Mouse (Mus musculus): ENCODE measurements around the gene Ndp.

Gene Ndp

DNA sequence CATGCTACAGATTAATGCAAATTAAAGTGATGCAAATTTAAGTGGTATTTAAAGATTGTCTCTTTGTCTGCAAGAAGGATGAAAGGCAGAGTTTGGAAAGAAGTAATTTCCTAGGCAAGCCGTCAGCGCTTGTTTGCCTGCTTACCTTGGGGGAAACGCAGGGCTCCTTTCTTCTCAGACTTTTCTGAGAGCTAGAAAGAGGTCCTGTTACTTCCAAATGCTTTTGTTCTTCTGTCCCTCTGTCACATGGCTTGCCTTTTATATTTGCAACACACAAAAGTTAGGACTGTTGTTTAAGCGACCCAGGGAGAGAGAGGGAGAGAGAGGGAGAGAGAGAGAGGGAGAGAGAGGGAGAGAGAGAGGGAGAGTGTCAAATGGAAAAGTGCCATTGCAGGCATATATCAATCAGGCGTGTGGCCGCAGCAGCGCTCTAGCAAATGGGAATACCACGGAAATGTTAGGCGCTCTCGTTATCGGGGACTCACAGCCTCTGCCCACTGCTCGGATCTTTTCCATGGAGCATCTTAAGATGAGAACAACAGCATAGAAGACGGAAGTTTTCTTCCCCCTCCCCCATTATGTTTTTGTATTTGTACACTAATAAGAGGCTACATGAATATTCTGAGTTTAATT is at the start of gene Ndp:
Gene Ndp (minus strand): TSS at position 534 of the 633 bp plus-strand sequence.
- in situ Hi-C loops (cut with MboI, MseI), result no loop called here

DNA sequence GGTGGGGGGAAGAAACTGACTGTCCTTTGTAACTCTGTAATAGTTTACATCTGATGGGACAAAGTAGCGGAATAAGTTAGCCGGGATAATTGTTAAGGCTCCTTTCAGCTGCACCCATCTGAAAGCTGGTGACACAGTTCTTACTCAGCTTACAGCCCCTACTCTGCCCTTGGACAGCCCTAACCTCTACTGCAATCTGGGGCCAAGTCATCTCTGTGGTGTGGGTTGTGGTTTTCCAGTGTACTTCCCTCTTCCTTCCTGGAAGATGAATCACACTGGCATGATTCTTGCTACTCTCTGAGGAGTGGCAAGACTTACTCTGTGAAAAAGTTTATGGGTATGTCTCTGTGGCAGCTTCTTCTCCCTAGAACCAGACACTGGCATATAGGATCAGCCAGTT is 43.2 kb upstream of the Ndp start:
- in situ Hi-C loops (cut with MboI, MseI), result no loop called here

DNA sequence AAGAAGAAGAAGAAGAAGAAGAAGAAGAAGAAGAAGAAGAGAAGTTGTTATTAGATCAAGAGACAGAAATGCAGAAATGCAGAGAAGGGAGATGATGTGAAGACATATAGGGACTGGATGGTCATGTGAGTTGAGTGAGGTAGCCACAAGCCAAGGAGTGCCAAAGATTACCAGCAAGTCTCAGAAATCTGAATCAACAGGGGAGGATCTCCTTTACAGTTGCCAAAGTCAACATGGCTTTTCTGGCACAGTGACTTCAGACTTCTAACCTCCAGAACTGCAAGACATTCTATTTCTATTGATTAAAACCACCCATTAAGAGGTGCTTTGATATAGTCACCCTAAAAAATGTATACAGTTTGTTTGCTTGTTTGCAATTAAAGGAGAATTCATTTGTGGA is 6.4 kb upstream of the Ndp start:
- in situ Hi-C loops (cut with MboI, MseI), result no loop called here

DNA sequence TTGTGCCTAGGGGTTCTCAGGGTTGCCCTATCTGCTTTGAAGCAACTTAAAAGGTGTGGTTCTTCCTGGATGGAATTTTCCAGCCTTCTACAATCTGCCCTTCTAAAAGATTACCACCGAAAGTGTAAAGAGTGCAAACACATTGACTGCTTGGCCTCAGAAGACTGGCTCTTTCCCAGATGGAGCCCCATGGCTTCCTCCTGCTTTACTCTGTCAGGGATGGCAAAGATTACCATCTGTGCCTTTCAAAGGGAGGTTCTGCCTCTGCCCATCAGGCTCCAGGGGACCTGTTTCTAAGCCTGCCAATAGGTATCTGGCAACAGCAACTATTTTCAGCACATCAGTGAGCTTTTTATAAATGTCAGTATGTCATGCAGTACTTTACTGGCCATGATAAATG is 1.5 kb upstream of the Ndp start:
- in situ Hi-C loops (cut with MboI, MseI), result no loop called here

DNA sequence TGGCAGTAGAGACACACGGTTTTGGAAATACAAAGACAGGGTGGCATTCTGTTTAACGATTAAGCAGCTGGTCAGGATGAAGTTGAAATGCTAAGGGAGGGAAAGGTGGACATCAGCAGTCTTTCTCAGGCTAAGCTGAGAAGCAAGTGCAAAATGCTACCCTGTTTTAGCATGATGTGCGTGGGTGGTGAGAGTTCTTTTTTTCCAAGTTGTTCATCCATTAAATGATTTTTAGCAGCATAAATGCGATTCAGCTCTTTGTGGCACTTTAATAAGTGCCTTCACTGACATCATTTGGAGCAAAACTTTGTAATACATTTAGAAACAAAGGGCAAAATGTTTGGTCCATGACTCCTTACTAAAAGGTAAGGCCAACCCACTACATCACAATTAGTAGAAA is 337 bp upstream of the Ndp start:
- in situ Hi-C loops (cut with MboI, MseI), result no loop called here

DNA sequence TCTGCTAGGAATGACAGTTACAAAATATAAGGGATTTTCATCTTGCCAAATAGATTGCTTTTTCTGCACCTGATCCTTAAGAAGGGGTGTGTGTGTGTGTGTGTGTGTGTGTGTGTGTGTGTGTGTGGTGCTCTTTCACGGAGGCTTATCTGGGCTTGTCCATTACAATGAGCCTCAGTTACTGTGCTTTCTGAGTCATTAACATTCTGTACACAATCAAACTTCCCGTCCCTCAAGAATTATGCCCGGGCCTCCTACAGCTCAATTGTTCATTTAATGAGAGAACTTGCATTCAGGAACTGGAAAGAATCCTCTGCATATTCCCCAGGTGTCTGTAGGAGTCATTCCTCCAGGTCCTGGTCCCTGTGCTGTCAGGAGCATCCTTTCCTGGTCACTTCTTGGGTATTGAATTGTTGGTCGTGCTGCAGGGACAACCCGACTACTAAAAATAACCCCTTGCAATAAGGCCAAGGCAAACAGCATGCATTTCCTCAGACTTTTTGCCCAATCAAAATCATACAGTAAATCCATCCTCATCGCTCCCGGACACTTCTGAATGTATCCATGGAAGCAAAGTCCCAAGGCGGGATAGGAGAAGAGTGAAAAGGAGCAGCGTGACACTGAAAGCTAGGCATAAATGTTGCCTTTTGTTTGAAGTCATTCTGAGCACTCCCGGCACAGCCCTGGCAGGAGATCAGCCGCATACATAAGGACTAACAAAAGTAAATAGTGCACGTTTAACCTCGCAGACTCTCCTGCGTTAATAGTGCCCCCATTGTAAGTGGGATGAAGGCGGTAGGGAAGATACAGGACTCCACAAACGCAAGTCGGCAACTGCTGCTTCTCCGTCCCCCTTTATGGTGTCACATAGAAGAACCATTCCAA is 1.1 kb downstream of the Ndp start:
- in situ Hi-C loops (cut with MboI, MseI), result no loop called here

DNA sequence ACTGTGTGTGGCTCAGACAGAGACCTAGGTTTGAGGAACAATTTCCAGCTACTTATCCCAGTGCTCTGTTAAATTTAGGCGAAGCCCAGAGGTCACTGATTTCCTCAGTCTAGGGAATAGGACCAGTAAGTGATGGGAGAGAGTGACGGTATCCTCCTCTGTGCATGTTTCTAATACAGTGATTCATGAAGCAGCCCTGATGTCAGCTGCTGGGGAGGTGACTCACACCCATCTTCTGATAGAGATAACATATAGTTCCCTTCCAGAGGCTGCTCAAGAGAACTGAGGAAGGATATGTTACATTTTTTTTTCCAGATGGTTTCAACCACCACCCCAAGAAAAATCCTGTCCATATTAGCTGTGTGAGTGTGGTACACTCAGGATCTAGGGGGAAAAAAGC is 2.9 kb downstream of the Ndp start:
- in situ Hi-C loops (cut with MboI, MseI), result no loop called here

DNA sequence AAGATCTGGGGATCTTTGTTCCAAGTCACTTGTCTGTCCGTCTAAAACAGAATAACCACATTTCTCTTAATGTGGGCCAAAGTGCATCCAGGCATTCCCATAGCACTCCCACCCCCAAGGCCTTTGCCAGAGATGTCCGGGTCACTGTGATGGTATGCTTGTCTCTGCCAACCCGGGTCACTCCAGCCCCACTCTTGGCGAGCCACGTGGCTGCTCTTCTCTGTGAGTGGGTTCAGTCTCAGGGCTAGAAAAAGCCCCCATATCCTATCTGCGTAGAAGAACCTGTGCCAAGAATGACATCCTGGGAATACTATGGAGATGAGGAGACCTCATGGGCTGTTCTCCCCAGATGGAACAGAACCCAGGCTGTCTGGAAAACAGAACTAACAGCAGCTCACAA is 4.0 kb downstream of the Ndp start:
- in situ Hi-C loops (cut with MboI, MseI), result no loop called here

DNA sequence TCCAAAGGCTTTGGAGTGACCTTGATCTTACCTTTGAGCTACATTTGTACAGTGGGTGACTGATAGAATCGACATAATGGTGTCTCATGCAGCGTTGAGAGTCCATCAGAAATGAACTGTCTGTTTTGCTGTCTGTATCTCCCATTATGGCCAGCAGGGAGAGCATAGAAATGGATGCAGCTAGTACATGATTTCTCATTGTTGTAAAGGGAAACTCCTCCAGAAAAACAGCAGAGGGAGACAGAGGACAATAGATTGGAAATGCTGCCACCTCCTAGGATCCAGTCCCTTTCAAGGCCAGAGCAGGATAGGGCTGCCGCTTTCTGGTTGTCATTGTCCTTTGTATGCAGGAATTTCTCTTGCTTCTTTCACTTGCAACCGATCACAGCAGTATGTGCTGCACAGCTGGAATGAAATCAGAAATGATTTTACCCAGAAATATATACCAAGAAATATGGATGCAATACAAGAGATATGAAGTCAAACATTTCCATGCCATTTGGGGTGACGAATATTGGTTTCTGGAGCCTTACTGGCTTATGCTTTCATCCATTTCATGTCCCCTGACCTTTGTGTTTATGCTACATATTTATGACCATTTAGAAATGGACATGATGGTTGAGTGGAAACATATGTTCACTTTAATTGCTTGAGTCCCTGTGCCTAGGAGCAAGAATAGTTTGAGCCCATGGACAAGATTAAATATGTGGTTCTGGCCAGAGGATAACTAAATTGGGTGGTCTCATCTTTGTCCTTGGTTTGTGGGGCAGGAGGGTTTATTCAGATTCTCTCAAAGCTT is 17.0 kb downstream of the Ndp start:
- in situ Hi-C loops (cut with MboI, MseI), result no loop called here

DNA sequence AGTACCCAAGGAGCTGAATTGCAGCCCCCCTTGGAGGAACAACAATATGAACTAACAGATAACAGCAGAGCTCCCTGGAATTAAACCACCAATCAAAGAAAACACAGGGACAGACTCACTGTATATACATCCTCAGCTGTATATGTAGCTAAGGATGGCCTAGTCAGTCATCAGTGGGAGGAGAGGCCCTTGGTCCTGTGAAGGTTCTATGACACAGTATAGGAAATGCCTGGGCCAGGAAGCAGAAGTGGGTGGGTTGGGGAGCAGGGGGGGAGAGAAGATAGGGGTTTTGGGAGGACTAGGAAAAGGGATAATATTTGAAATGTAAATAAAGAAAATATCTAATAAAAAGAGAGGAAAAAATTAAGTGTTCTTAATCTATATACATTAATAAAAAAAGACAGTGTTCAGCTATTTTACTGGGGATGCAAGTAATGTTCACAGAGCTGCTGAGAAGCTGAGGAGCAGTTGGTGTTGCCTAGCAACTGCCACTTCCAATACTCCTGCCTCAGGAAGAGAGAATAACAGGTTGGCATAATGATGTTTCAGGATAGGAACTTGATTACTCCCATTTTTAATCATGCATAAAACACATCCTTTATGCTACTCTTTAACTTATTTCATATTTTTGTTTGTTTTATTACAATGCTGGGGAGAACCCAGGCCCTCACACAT is 43.8 kb downstream of the Ndp start:
- in situ Hi-C loops (cut with MboI, MseI), result loop anchor here (25.0 kb wide), 1 partner anchor 405 kb away; no protein-coding TSS in a partner anchor

DNA sequence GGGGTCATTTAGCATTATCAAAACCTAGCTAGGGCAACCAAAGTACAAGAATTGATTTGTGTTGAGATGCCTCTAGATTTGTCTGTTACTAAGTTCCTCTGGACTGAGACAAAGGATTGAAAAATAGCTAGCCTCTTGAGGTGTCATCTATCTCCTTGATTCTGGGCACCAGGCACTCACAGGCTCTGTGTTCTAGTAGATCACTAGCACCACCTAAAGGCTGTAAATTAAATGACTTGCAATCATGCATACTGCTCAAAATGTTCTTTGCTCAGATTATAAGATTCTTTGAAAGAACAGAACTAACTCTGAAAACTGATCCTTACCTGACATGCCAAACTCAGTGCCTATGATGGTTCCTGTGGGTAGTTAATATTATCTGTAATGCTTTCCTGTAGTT is 51.3 kb downstream of the Ndp start:
- in situ Hi-C loops (cut with MboI, MseI), result loop anchor here (25.0 kb wide), 1 partner anchor 398 kb away; no protein-coding TSS in a partner anchor

DNA sequence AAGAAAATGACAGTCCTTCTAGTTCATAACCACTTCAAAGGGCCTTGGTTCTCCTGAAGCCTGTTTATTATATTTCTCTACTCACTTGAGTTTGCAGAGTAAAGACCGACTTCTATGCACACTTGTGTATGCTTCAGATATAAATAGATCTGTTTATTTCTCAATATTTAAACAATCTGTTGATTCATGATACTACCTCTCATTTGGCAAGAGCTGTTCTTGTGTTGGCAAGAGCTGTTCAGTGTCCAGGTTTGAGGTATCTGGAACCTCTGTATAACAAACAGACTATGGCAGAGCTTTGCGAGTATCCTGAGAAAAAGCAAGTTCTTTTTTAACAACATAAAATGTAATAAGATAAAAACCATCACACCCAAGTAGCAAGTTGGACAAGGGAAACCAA is 65.5 kb downstream of the Ndp start:
- in situ Hi-C loops (cut with MboI, MseI), result no loop called here

DNA sequence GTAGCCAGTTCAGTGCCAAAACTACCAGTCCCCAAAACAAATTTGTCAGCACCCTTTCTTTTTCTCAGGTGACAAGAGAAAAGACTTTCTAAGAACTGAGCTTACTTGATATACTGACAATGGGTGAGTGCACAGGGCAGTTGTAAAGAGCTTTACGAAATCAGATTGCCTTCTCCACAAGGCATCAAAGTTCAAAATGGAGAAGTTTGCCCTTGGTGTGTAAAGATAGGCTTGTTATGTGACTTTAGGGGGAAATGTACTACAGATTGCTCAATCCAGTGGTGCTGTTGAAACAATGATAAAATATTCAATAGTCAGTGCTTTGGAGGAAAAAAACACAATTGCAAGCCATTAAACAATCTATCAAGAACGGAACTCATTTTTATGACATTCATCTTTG is 70.1 kb downstream of the Ndp start:
- in situ Hi-C loops (cut with MboI, MseI), result no loop called here

DNA sequence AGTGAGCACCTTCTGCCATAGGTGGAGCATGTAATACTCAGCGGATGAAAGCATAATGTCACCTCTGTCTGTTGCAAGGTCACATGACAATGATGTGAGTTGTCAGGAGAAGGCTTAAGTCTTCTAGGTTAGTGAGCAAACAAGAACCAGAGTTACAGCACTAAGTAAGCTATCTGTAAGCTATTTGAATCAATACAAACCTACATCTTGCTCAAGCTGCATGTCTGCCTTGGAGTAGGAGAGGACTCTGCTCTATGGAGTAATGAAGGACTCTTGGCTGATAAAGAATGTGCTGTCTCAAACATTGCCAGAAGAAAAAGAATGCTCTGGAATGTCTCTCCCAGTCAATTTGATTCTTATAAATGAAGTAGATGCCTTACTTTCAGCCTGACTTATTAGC is 74.3 kb downstream of the Ndp start:
- in situ Hi-C loops (cut with MboI, MseI), result no loop called here

DNA sequence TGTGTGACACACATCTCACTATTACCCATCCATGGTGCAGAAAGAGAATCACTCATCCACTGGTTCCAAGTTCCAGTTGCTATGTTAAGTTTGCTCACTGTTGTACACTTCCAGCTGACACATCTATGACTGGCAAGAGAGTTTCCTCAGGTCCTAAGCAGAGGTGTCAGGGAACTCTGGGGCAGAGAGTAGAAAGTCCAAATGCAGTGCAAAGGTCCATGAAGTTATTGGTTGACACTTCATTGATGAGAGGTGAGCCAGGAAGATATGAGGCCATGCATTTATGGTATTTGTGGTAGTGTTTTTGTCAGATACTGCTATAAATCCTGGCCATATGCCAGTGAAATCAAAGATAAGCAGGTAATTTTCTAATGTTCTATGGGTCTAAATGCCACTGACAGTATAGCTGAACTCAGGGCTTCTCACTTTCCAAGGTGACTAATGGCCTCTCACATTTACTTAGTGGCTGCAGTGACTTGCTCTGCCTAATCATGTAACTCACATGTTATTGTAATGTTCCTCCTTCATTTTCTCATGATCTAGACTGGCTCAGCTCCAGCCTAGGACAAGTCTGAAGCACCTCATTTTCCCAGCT is 75.0 kb downstream of the Ndp start:
- in situ Hi-C loops (cut with MboI, MseI), result no loop called here
